Mouse (Mus musculus) forebrain, embryonic 11.5 days (tissue): ENCODE measurements around the gene Ky. TPM values are rescaled to one million over a fixed set of nuclear protein-coding genes. Genes with fewer than 3 reads are reported as not detected.

ENCODE experiments used
- polyA plus RNA-seq: library from polyadenylated mRNA; unstranded; fragments of >200 nt; fragmentation: Nextera tagmentation; extraction: Ambion mirVana; gene quantifications from 2 replicates; pipeline ENCODE4 v1.2.1, GENCODE M21; 2014

Gene Ky
- polyA plus RNA-seq, 1 experiment from 2014 or later = 0.08 TPM

Other genes with a start within 250 kb of the Ky start
- 19.8 and 19.9 TPM in 2 replicates for gene Ephb1, start 151.1 kb upstream of the Ky start, polyA plus RNA-seq
- gene Anapc13, start 120.5 kb downstream of the Ky start, polyA plus RNA-seq = 166 and 173 TPM in 2 replicates
- gene Cep63, start 120.8 kb downstream of the Ky start, polyA plus RNA-seq = 51.4 and 53.2 TPM in 2 replicates
- 72.4 and 73.4 TPM in 2 replicates for gene Amotl2, start 210.9 kb downstream of the Ky start, polyA plus RNA-seq